Mouse (Mus musculus) spleen, adult 2 months (tissue): ENCODE data around the gene Ndufa8.

ENCODE experiments used
- CTCF ChIP-seq: fragments of 200-500 bp; IDR thresholded peaks from 2 replicates; pipeline ENCODE4 v1.5.1; 2011; ENCODE audit warnings: mild to moderate bottlenecking, inconsistent platforms; ENCODE audit not compliant: insufficient read depth, insufficient read length, insufficient replicate concordance; ENCODE audit errors: extremely low read depth
- POLR2A ChIP-seq: fragments of 200-500 bp; IDR thresholded peaks from 2 replicates; pipeline ENCODE4 v1.6.1; 2011; ENCODE audit warnings: low read depth, low read length, inconsistent platforms

DNA sequence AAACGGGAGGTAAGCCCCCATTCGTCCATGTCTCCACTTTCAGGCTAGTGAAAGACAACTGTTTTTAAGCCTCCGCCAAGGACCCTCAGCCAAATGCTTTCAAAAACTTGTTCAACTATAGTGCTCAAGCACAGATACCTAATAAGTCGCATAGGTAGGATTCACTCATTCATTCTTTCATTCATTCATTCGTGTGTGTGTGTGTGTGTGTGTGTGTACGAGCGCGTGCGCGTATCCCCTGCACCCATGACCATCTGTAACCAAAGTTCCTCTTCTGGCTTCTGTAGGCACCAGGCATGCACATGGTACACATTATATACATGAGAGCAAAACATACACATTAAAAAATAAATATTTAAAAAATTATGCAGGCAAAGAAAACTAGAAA lies 355 bp upstream of the Ndufa8 start:
- no peak for TF ChIP-seq CTCF
- TF ChIP-seq POLR2A: no peak
